Mouse (Mus musculus): ENCODE measurements around the gene Rbck1. TPM values are rescaled to one million over a fixed set of nuclear protein-coding genes. Genes with fewer than 3 reads are reported as not detected.

Gene Rbck1
- polyA plus RNA-seq (2015; fragmentation: Nextera tagmentation; extraction: Ambion mirVana), result 88.1 and 92.0 TPM in 2 replicates

DNA sequence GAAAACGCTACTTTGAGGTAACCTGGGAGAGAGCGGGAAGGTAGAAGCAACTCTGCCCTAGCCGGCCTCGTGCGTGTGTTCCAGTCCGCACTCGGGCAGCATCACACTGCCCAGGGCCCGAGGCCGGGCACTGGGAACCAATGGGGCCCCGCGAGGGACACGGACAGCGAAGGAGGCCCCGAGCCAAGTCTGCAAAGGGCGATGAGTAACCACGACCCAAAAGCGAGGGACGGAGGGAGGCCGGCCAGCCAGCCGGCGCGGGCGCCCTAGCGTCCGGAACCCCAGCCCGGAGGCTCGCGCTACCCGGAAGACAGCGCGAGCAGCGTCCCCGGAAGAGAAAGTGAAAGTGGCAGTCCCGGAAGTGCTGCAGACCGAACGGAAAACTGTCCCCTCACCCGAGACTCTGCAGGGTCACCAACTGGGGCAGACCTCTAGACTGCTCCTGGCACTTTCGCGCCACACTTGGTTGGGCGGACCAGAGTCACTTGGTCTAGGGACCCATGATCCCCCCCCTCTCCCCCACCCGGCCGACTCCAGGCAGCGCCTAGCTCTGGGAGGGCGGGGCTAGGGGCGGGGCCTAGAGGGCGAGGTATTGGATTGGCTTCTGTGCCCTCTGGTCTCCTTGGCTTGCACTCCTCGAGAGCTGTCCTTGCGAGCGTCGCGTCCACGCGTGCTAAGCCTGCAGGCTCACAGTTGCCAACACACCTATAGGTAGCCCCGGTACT is at the start of gene Rbck1:
Gene Rbck1 (minus strand): TSS at position 553 of the 725 bp plus-strand sequence.
- peak within 1 kb of the TSS; percentile 86 for H3K4me3 ChIP-seq (ENCODE audit: low read length)
- WGBS, result under 1% methylated on average over 54 of the region's 54 CpGs

DNA sequence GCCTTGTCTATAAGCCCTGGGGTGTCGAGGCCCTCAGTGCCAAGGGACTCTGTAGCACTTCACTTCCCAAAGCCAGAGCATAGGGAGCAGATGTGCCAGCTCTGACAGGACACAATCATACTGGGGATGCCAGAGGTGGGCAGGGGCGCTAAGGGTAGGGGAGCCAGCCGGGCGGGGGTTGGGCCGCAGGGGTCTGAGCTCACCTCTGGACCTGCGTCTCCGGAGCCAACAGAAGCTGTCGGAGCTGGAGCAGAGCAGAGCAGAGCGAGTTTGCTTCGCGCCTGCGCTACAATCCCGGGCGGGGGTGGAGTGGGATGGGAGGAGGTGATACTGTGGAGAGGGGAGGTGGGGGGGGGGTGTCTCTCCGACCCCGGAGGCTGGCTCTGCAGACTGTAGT is 43.9 kb upstream of the Rbck1 start, which contains the start of gene Nrsn2:
Gene Nrsn2 (minus strand): TSS at position 294 of the 397 bp plus-strand sequence.
- no peak within 1 kb of the TSS for H3K4me2 ChIP-seq (ENCODE audit: low read depth, low read length)
- H3K27ac ChIP-seq (ENCODE audit: low read length), result no peak within 1 kb of the TSS
- H3K36me3 ChIP-seq (ENCODE audit: control insufficient read depth, insufficient read depth, low read length), result no peaks in the 10 kb centered on the region
- peaks cover 22% of the 10 kb centered on the region for H3K27me3 ChIP-seq (ENCODE audit: control insufficient read depth, insufficient read depth, low read depth, low read length)
- H3K9ac ChIP-seq (ENCODE audit: low read length), result no peak within 1 kb of the TSS
- no peak within 1 kb of the TSS for H3K4me3 ChIP-seq (ENCODE audit: low read length)
- no peaks in the 10 kb centered on the region; the same call in 1 of the 2 replicates for H3K4me1 ChIP-seq (replicated peaks; ENCODE audit: control insufficient read depth, insufficient read depth, low read length)
- WGBS, result 2% methylated on average over 16 of the region's 16 CpGs
- no peaks in the 10 kb centered on the region for H3K9me3 ChIP-seq (ENCODE audit: control insufficient read depth, low read length)
- ATAC-seq (ENCODE audit: low read depth), result no peak

More for the DNA sequence above, at the start of gene Rbck1:
- ATAC-seq (ENCODE audit: low read depth), result peak; percentile 95
- Histone ChIP-seq H3K4me1 (replicated peaks; ENCODE audit: control insufficient read depth, insufficient read depth, low read length) (peaks cover 15% of the 10 kb centered on the region), H3K27me3 (ENCODE audit: control insufficient read depth, insufficient read depth, low read depth, low read length) (no peaks in the 10 kb centered on the region), H3K9ac (ENCODE audit: low read length) (peak within 1 kb of the TSS; percentile 94), H3K27ac (ENCODE audit: low read length) (peak within 1 kb of the TSS; percentile 97), H3K36me3 (ENCODE audit: control insufficient read depth, insufficient read depth, low read length) (peaks cover 3% of the 10 kb centered on the region; the same call in 1 of the 2 replicates), H3K4me2 (ENCODE audit: low read depth, low read length) (peak within 1 kb of the TSS; percentile 77), H3K9me3 (ENCODE audit: control insufficient read depth, low read length) (no peaks in the 10 kb centered on the region)

DNA sequence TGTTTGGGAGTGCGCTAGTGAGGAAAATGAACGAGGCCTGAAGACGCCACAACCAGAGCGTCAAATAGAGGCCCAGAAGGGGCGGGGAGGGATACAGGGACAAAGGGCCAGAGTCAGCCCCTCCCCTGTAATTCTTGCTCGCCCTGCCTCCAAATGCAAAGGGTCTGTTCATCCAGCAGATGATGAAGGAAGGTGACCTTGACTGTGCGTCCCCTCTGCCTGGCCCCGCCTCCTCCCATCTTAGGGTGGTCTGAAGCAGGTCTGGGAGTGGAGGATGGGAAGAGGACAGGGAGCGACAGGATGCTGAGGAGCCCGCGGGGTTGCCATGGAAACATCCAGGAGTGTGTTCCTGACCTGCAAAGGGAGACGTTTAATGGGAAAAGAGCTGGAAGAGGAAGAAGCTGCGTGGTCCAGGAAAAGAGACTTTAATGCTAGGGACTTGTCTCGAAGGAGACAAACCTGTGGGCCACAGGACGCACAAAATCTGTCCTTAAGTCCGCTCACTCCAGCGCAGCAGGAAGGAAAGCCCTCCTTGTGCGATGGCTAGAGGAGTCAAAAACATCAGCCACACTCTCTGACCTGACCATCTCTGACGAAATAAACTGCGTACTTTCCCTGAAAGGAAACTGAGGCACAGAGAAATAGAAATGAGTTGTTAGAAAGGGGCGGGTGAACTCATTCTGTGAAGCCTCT is 43.3 kb upstream of the Rbck1 start:
- no peaks in the 10 kb centered on the region; the same call in 1 of the 2 replicates for H3K4me1 ChIP-seq (replicated peaks; ENCODE audit: control insufficient read depth, insufficient read depth, low read length)
- H3K27ac ChIP-seq (ENCODE audit: low read length), result no peak overlapping the region
- H3K36me3 ChIP-seq (ENCODE audit: control insufficient read depth, insufficient read depth, low read length), result no peaks in the 10 kb centered on the region
- 11% methylated on average over 21 of the region's 21 CpGs for WGBS
- no peaks in the 10 kb centered on the region for H3K9me3 ChIP-seq (ENCODE audit: control insufficient read depth, low read length)
- H3K9ac ChIP-seq (ENCODE audit: low read length), result no peak overlapping the region
- H3K4me3 ChIP-seq (ENCODE audit: low read length), result no peak overlapping the region
- no peak for ATAC-seq (ENCODE audit: low read depth)
- peaks cover 22% of the 10 kb centered on the region for H3K27me3 ChIP-seq (ENCODE audit: control insufficient read depth, insufficient read depth, low read depth, low read length)
- no peak overlapping the region for H3K4me2 ChIP-seq (ENCODE audit: low read depth, low read length)

DNA sequence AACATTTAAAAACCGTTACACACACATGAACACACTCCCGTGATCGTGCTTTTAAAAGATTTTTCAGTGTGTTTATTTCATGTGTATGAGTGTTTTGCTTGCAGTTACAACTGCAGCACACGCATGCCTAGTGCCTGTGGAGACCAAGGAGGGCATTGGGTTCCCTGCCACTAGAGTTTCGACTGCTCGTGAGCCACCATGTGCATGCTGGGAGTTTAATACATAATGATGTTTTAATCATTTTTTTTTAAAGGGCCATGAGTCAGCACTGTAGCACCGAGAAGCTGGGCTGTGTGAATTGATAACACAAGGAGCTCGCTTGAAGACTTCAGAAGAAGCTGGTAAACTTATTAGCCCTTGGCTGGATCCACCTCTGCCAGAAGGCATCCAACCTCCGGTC is 41.1 kb upstream of the Rbck1 start:
- no peaks in the 10 kb centered on the region for H3K9me3 ChIP-seq (ENCODE audit: control insufficient read depth, low read length)
- peaks cover 22% of the 10 kb centered on the region for H3K27me3 ChIP-seq (ENCODE audit: control insufficient read depth, insufficient read depth, low read depth, low read length)
- WGBS, result 71% methylated on average over 9 of the region's 9 CpGs
- no peak overlapping the region for H3K4me2 ChIP-seq (ENCODE audit: low read depth, low read length)
- no peak for ATAC-seq (ENCODE audit: low read depth)
- no peak overlapping the region for H3K27ac ChIP-seq (ENCODE audit: low read length)
- H3K36me3 ChIP-seq (ENCODE audit: control insufficient read depth, insufficient read depth, low read length), result no peaks in the 10 kb centered on the region
- no peak overlapping the region for H3K4me3 ChIP-seq (ENCODE audit: low read length)
- H3K4me1 ChIP-seq (replicated peaks; ENCODE audit: control insufficient read depth, insufficient read depth, low read length), result no peaks in the 10 kb centered on the region; the same call in 1 of the 2 replicates
- no peak overlapping the region for H3K9ac ChIP-seq (ENCODE audit: low read length)

DNA sequence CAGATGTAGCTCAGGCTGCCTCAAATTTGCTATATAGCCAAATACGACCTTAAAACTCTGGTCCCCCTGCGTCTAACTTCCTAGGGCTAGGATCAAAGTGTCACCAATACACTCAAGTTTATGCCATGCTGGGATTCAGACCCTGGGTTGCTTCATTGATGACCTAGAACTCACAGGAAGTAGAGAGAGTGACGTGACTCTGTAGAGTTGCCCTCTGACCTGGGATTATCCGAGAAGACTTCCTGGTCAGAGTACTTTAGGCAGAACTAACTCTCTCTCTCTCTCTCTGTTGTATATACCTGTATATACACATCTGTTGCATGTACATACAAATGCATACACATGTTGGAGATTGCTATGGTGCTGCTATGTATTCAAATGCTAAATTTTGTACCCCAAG is 40.2 kb upstream of the Rbck1 start:
- Histone ChIP-seq H3K27ac (ENCODE audit: low read length) (no peak overlapping the region), H3K4me1 (replicated peaks; ENCODE audit: control insufficient read depth, insufficient read depth, low read length) (no peaks in the 10 kb centered on the region; the same call in 1 of the 2 replicates), H3K27me3 (ENCODE audit: control insufficient read depth, insufficient read depth, low read depth, low read length) (peaks cover 22% of the 10 kb centered on the region), H3K9me3 (ENCODE audit: control insufficient read depth, low read length) (no peaks in the 10 kb centered on the region), H3K9ac (ENCODE audit: low read length) (no peak overlapping the region), H3K4me2 (ENCODE audit: low read depth, low read length) (no peak overlapping the region), H3K4me3 (ENCODE audit: low read length) (no peak overlapping the region), H3K36me3 (ENCODE audit: control insufficient read depth, insufficient read depth, low read length) (no peaks in the 10 kb centered on the region)
- WGBS, result 64% methylated on average over 4 of the region's 4 CpGs
- no peak for ATAC-seq (ENCODE audit: low read depth)

DNA sequence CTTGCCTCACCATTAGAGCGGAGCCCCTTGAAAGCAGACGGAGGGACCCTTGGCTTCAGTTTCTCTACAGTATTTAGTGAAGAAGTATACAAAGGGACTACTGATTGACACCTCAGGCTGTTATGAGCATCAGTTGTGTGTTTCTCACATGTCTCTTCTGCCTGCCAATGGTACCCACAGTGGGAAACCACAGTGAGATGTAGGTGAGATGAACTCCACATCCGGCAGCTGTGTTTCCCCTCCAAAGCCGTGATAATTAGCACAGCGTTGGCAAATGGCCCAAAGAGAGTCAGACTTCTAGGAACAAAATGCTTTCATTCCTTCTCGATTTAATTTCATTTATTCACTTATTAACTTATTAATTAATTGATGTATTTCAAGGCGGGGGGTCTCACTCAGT is 39.7 kb upstream of the Rbck1 start:
- Histone ChIP-seq H3K9me3 (ENCODE audit: control insufficient read depth, low read length) (no peaks in the 10 kb centered on the region), H3K4me2 (ENCODE audit: low read depth, low read length) (no peak overlapping the region), H3K27me3 (ENCODE audit: control insufficient read depth, insufficient read depth, low read depth, low read length) (peaks cover 22% of the 10 kb centered on the region), H3K9ac (ENCODE audit: low read length) (no peak overlapping the region), H3K4me3 (ENCODE audit: low read length) (no peak overlapping the region), H3K36me3 (ENCODE audit: control insufficient read depth, insufficient read depth, low read length) (no peaks in the 10 kb centered on the region), H3K27ac (ENCODE audit: low read length) (no peak overlapping the region), H3K4me1 (replicated peaks; ENCODE audit: control insufficient read depth, insufficient read depth, low read length) (no peaks in the 10 kb centered on the region; the same call in 1 of the 2 replicates)
- WGBS, result 73% methylated on average over 7 of the region's 7 CpGs
- no peak for ATAC-seq (ENCODE audit: low read depth)

DNA sequence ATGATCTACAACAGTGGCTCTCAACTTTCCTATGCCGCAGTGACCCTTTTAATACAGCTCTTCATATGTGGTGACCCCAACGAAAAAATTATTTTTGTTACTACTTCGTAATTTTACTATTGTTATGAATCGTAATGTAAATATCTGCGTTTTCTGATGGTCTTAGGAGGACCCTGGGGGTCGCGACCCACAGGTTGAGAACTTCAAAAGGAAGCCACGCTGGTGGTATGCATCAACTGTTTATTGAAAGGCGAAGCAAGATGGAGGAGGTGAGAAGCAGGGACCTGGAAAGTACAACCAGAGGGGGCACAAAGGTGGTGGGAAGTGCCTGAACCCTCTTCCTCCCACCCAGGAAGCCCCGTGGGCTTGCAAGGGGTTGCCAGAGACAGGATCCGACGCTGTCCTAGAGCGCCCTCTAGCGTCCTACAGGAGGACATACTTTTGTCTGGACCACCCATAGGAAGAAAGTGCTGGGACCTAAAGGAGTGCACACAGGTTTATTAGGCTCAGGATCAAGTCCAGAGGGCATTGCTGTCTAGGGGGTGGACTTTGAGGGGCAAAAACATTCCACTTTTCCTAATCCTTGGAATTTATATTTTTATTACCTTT is 36.2 kb upstream of the Rbck1 start:
- H3K4me3 ChIP-seq (ENCODE audit: low read length), result no peak overlapping the region
- H3K4me2 ChIP-seq (ENCODE audit: low read depth, low read length), result no peak overlapping the region
- H3K9ac ChIP-seq (ENCODE audit: low read length), result no peak overlapping the region
- no peaks in the 10 kb centered on the region for H3K4me1 ChIP-seq (replicated peaks; ENCODE audit: control insufficient read depth, insufficient read depth, low read length)
- no peak overlapping the region for H3K27ac ChIP-seq (ENCODE audit: low read length)
- ATAC-seq (ENCODE audit: low read depth), result peak; percentile 55; the same call in 1 of the 2 replicates
- no peaks in the 10 kb centered on the region for H3K9me3 ChIP-seq (ENCODE audit: control insufficient read depth, low read length)
- no peaks in the 10 kb centered on the region for H3K27me3 ChIP-seq (ENCODE audit: control insufficient read depth, insufficient read depth, low read depth, low read length)
- WGBS, result 26% methylated on average over 14 of the region's 14 CpGs
- H3K36me3 ChIP-seq (ENCODE audit: control insufficient read depth, insufficient read depth, low read length), result no peaks in the 10 kb centered on the region

DNA sequence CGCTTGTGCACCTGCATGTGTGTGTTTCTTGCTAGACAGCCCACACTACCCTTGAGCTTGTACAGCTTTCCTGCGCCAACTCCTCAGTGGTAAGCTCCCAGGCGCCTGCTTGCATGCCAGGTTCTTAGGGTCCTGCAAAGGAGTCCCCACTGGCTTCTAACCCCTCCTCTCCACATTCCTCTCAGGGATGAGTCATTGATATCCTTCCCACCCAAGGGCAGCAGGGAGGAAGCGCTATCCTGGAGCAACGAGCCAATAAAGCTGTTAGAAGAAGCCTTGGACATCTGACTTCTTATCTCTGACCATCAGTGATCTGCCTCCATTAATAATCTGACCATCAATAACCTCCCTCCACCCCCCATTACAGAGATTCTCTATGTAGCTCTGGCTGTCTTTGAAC is 35.5 kb upstream of the Rbck1 start:
- Histone ChIP-seq H3K9ac (ENCODE audit: low read length) (no peak overlapping the region), H3K4me3 (ENCODE audit: low read length) (no peak overlapping the region), H3K4me1 (replicated peaks; ENCODE audit: control insufficient read depth, insufficient read depth, low read length) (no peaks in the 10 kb centered on the region), H3K27ac (ENCODE audit: low read length) (no peak overlapping the region), H3K27me3 (ENCODE audit: control insufficient read depth, insufficient read depth, low read depth, low read length) (no peaks in the 10 kb centered on the region), H3K9me3 (ENCODE audit: control insufficient read depth, low read length) (no peaks in the 10 kb centered on the region), H3K36me3 (ENCODE audit: control insufficient read depth, insufficient read depth, low read length) (no peaks in the 10 kb centered on the region), H3K4me2 (ENCODE audit: low read depth, low read length) (no peak overlapping the region)
- ATAC-seq (ENCODE audit: low read depth), result no peak
- 57% methylated on average over 5 of the region's 5 CpGs for WGBS

All from lung, embryonic 16.5 days (tissue).